Mouse (Mus musculus): ENCODE measurements around the gene Fcamr.

Fcamr gene

GRCm38 (mm10) chr1:130799399-130799798 is 1.3 kb upstream of the Fcamr start:
- ATAC-seq (ENCODE audit: insufficient number of reproducible peaks, low FRiP score, low TSS enrichment), result no peak

GRCm38 (mm10) chr1:130801511-130801910 is 809 bp downstream of the Fcamr start:
- ATAC-seq (ENCODE audit: insufficient number of reproducible peaks, low FRiP score, low TSS enrichment), result no peak

DNA sequence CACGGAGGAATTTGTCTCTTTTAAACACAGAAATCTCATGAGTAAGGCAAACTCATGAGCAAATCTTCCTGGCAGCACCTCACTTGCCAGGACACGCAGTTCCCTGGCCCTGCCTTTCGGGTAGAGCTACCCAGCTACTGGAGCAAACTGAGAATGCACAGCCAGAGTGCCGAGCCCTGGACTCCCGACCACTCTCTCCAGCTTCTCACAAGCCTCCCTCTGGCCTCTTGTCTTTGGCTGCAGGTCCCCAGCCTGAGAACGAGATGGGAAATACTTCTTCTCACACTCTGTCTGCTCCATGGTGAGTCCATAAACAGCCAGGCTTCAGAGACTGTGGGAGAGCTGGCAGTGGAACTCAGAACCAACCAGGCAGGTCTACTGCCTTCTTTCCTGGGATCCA is 2.3 kb downstream of the Fcamr start:
- no peak for ATAC-seq (ENCODE audit: insufficient number of reproducible peaks, low FRiP score, low TSS enrichment)

GRCm38 (mm10) chr1:130804279-130804678 is 3.6 kb downstream of the Fcamr start:
- no peak for ATAC-seq (ENCODE audit: insufficient number of reproducible peaks, low FRiP score, low TSS enrichment)

- ATAC-seq (ENCODE audit: insufficient number of reproducible peaks, low FRiP score, low TSS enrichment), result no peak
Measured at GRCm38 (mm10) chr1:130810906-130811305, 10.2 kb downstream of the Fcamr start.

GRCm38 (mm10) chr1:130811316-130811715 is 10.6 kb downstream of the Fcamr start:
- no peak for ATAC-seq (ENCODE audit: insufficient number of reproducible peaks, low FRiP score, low TSS enrichment)

GRCm38 (mm10) chr1:130819737-130820136 is 19.0 kb downstream of the Fcamr start:
- ATAC-seq (ENCODE audit: insufficient number of reproducible peaks, low FRiP score, low TSS enrichment), result no peak

GRCm38 (mm10) chr1:130820316-130821148 is 19.8 kb downstream of the Fcamr start:
- no peak for ATAC-seq (ENCODE audit: insufficient number of reproducible peaks, low FRiP score, low TSS enrichment)

DNA sequence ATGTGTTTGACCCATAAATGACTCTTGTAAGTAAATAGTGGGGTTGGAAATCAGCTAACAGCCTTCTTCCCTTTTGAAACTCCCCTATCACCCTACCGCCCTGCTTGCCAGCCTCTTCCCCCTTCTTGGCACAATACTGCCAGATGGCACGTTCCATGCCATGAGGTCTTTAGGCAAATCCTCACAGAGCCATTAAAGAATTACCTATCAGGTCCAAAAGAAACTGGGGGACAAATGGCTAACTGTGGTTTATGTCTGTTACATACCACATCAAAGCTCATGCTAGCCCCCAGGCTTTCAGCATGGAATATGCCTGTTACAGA is 20.4 kb downstream of the Fcamr start:
- ATAC-seq (ENCODE audit: insufficient number of reproducible peaks, low FRiP score, low TSS enrichment), result no peak

- no peak for ATAC-seq (ENCODE audit: insufficient number of reproducible peaks, low FRiP score, low TSS enrichment)
Measured at GRCm38 (mm10) chr1:130821911-130822625, 21.4 kb downstream of the Fcamr start.

DNA sequence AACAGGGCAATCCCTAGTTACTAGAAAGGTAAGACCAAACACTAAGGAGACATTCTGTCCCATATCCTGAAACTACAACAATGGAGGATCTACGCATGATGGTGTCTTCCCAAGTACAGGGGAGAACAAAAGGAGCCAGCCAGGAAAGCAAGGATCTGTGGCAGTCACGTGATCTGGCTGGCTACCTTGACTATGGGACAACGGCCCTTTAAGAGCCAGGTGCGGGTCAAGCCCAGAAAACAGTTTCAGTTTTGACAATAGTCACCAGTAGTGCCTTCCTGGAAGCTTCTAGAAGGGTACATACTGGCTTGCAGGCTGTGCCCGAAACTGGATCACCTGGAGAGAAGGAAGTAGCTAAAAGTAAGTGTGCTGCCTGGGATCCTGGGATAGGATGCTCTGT is 25.7 kb downstream of the Fcamr start, which contains the start of gene Pigr:
Gene Pigr (plus strand): TSS at position 237 of the 400 bp plus-strand sequence.
- no peak for ATAC-seq (ENCODE audit: insufficient number of reproducible peaks, low FRiP score, low TSS enrichment)

DNA sequence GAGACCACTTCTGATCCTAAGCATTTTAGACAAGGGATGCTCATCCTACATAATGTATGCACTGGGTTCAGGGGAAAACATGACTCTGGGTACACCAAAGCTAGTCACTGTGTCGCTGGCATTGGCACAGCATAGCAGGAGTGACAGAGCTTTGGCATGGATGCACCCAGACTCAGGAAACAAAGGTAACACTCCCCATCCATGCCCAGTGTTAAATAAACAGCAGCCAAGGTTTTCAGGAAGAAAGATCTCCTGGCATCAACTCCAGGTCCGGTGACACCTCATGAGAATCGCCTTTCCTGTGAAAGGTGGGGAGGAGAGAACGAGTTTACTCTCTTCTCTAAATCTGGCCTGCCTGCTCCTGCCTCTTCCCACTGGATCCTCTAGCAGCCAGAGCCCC is 28.0 kb downstream of the Fcamr start:
- peak; percentile 50; the same call in 1 of the 2 replicates for ATAC-seq (ENCODE audit: insufficient number of reproducible peaks, low FRiP score, low TSS enrichment)

GRCm38 (mm10) chr1:130829906-130830830 is 29.5 kb downstream of the Fcamr start:
- no peak for ATAC-seq (ENCODE audit: insufficient number of reproducible peaks, low FRiP score, low TSS enrichment)

DNA sequence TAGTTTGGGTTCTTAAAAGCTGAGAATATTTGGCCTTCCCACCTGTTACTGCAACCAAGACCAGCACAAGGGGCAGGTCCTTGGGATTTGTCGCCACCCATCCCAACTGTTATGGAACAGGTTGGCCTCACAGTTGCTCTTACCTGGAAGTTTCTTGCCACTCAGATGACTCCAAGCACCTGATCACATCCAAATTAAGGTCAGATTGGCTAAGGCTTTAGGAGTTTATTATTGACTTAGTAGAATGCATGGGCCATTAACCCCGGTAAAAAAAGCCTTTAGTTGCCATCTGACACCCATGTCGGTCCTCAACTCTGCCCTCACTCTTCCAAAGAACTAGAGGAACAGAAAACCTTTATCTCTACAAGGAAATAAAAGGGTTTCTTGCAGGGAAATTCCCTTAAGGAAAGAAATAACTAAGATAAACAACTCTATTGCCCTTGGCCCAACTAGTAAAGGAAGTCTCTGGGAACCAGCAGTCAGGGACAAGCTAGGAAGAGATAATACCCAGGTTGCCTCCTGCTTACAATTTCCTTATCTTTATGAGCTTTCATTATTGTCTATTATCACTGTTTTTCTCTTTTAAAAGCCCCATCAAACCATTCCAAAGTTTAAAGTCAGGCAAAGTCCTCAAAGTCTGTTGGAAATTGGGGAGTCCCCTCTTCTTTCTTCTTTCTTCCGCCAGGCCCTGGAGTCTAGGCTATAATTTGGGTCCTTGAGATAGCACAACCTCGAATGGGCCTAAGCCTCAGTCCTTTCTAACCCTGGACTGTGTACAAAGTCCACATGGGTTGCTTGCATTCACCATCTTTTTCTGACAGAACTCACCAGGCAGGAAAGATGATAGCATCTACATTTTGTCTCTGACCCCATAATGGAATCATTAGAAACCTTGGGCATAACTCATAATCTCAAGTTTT is 31.8 kb downstream of the Fcamr start:
- ATAC-seq (ENCODE audit: insufficient number of reproducible peaks, low FRiP score, low TSS enrichment), result no peak

- peak; percentile 55; the same call in 1 of the 2 replicates for ATAC-seq (ENCODE audit: insufficient number of reproducible peaks, low FRiP score, low TSS enrichment)
Measured at GRCm38 (mm10) chr1:130835161-130835936, 34.6 kb downstream of the Fcamr start.

DNA sequence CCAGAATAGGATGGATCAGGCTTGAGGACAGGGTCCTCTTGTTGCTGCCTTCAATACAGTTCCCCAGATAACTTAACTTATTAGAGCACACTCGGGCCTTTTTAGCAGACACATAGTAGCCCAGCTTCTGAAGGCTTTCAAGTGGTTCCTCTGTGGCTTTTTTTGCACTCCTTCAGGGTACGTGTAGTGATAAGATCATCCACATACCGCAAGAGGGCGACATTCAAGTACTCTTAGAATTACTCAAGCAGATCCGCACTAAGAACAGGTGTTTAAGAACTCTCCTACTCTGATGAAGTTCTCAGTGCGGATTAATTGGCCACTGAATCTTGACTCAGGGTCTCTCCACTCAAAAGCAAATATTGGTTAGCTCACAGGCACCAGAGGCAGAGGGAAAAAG is 37.6 kb downstream of the Fcamr start:
- ATAC-seq (ENCODE audit: insufficient number of reproducible peaks, low FRiP score, low TSS enrichment), result no peak

DNA sequence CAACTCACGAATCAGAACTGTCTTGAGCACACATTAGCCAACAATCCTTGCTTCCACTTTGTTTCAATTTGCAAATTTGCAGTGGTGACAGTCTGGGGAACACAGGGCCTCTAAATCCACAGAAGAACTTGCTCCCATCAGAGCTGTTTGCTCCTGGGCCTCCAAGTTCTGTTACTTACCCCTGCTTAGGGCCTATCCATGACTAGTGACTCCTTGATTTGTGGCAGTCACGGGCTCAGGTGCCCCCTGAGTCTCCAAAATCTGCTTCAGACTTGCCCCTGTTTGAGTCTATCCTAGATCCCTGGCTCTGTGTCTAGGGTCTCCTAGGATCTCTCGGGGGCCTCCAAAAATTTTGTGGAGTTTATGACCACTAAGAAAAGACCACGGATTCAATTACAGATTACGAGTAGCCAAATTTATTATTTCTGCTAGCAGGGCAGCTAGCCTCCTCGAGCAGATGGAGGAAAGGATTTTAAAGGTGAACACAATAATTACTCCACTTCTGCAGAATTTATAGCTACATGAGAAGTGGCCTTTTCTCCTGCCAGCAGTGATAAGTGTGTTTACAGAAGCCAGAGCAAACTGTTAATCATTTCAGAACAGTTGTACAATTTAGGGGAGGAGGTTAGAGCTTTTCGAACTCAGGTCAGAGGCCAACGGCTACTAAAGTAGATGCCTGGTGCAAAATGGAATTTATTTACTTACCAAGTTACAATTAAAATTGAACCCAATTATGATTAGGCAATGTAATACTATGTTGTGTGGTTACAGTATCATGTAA is 40.1 kb downstream of the Fcamr start:
- ATAC-seq (ENCODE audit: insufficient number of reproducible peaks, low FRiP score, low TSS enrichment), result no peak

DNA sequence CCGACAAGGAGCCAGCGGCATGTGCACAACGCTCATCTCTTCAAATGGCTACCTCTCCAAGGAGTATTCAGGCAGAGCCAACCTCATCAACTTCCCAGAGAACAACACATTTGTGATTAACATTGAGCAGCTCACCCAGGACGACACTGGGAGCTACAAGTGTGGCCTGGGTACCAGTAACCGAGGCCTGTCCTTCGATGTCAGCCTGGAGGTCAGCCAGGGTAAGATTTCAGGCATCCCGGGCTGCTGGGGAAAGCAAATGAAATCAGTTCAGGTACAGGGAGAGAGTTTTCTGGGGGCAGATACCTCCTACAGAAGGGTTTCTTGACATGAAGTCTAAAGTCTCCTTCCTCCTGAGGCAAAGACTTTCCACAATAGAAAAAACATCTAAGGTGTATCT is 40.9 kb downstream of the Fcamr start:
- ATAC-seq (ENCODE audit: insufficient number of reproducible peaks, low FRiP score, low TSS enrichment), result no peak
